Mouse (Mus musculus) CD8-positive naive resting alpha-beta T cell, adult 2 months (primary cell): ENCODE measurements at regions not wholly inside any gene's neighbourhood (a gene's known extent, or its start where the extent isn't known, plus 50 kb on each side); places are given as distances from the start of the nearest gene placed in this dataset.

Source experiments
- DNase-seq, 2 experiments: peaks; one replicate each; pipeline ENCODE4 v3.0.0; 2022; ENCODE audit warnings: low read depth in 2 of 2, low spot score in 2 of 2

DNA sequence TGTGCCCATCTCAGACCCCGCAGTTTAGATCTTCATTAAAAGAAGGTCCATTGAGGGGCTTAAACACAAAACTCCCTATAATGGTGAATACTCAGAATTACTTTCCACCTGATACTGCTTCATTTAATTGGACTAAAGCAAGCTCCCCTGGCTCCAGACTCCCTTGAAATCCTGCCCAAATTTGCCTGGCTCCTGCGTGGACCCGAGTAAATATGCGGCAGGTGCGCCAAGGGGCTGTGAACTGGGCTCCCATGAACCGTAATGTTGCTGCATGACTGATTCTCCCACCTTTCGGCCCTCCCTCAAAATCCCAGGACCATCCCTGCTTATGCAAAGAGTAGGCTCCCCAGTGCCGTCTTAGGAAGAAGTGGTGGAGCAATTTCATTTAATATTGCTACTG, 573.7 kb downstream of the Ccdc171 start:
- no peak for DNase-seq

DNA sequence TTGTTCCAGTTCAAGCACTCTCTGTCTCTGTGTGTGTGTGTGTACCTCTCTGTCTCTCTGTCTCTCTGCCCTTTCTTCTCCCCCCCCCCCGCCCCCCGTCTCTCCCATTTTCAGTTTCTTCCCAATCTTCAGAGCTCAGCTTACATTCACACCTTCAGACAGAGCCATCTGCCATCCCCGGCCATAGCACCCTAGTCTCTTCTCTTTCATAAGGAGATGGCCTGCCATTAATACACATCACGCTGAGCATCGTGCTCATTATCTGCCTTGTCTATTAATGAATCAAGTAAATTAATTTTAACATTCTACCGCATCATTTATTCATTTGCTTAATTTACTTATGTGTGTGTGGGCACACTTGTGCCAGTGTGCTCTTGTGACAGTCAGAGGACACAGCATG, 573.2 kb downstream of the Bnc2 start:
- DNase-seq: no peak

GRCm38 (mm10) chr4:84102736-84103135, 572.3 kb downstream of the Bnc2 start:
- no peak for DNase-seq

- DNase-seq: no peak
These were observed 566.5 kb downstream of the Bnc2 start for GRCm38 (mm10) chr4:84108592-84108991.

GRCm38 (mm10) chr4:84109771-84110503, 565.1 kb downstream of the Bnc2 start:
- no peak for DNase-seq

GRCm38 (mm10) chr4:84114162-84115040, 560.7 kb downstream of the Bnc2 start:
- no peak for DNase-seq

DNA sequence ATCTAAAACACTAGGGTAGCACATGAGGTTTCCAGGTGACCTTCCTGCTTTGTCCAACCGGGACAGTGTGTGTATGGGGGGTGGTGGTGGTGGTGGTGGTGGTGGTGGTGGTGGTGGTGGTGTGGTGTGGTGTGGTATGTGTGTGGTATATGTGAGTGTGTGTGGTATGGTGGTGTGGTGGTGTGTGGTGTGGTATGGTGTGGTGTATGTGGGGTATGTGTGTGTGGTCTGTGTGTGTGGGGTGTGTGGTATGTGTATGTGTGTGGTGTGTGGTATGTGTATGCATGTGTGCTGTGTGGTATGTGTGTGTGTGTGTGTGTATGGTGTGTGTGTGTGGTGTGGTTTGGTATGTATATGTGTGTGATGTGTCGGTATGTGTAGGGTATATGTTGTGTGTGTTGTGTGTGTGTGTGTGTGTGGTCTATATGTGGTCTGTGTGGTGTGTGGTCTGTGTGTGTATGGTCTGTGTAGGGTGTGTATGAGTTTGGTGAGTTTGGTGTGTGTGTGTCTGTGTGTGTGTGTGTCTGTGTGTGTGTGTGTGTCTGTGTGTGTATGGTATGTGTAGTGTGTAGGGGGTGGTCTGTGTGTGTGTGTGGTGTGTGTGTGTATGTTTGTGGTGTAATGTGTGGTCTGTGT, 556.7 kb downstream of the Bnc2 start:
- no peak for DNase-seq

- DNase-seq: no peak
These were observed 555.5 kb downstream of the Bnc2 start for GRCm38 (mm10) chr4:84119616-84120015.

DNA sequence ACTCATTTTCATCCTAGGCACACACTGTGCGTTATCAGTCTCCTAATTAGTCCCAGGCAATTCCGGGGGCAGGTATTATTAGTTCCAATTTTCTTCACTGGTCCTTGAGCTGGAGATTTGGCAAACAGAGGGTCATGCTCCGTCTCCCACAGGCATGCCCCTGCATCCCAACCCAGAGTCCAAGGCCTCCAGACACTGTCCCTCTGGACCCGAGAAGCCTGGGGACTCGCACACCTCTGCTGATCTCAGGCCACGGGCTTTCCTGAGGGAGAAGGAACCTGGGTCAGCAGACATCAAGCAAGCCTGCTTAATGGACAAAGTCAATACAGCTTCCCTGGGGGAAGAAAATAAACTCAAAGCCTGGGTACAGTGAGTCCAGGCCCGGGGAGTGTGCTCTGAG, 554.7 kb downstream of the Bnc2 start:
- no peak for DNase-seq

GRCm38 (mm10) chr4:84121442-84121841, 553.6 kb downstream of the Bnc2 start:
- no peak for DNase-seq

GRCm38 (mm10) chr4:84126400-84126799, 548.7 kb downstream of the Bnc2 start:
- no peak for DNase-seq

DNA sequence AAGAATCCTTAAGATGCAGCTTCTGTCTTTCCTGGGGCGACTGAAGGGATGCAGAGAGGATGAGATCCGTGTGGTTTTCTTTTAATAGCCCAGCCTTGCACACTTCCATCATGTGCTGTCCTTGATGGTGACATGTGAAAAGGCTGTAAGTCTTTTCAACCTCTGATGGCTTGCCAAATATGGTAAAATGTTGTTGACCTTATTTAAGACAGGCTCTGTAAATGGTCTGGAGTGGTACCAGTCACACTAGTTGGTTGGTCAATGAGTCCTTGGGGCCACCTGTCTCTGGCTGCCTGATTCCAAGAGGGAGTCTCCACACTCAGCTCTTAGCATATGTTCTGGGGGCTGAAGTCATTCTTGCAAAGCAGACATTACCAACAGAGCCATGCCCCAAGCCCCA, 547.7 kb downstream of the Bnc2 start:
- DNase-seq: no peak

DNA sequence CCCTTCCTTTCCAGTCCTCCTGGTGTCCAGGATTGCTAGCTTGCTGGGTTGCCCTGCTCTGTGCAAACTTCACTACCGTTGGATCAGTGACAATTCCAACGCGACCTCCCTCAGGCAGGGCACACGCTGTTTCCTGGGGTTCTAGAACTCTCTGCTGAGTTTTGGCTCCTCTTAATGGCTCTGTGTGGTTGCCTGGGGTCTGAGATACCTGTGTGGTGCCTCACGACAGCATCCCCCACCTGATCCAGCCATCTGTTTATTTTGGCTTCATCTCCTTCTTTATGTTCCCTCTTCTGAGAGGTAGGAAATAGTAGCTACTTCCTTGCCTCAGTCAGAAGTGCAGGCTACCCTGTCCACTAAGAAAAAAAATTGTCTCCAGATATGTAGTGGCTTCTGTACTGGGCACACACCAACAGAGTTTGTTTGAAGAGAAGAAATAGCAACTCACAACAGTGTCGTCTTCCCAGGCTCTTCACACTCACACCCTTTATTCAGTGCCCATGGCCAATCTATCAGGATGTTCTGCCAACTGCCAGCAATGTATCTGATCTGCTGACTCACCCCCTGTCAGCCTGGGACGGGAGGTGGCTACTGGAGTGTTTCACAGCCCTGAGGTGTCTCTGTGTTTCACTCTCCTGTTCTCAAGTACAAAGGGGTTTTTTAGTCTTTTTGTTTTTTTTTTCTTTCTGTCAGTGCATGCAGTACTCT, 544.1 kb downstream of the Bnc2 start:
- DNase-seq: no peak

DNA sequence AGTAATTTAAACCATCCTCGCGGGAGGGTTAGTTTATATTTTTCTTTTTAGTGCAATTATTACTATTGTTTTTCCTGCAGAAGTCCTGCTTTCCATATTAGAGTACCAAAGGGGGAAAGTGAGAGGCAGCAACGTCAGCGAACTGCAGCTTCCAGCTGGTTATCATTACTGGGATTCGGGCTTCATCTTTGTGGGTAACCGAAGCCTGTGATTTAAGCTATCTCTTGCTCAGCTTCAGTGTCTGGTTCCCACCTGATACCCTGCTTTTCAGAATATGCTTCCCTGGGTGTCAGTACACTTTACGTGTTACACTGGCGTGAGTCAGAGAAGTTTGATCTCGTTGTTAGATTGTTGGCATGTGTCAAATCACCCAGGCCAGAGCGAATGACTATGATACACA, 539.3 kb downstream of the Bnc2 start:
- DNase-seq: no peak

- no peak for DNase-seq
These were observed 537.7 kb downstream of the Bnc2 start for GRCm38 (mm10) chr4:84137171-84137919.

DNA sequence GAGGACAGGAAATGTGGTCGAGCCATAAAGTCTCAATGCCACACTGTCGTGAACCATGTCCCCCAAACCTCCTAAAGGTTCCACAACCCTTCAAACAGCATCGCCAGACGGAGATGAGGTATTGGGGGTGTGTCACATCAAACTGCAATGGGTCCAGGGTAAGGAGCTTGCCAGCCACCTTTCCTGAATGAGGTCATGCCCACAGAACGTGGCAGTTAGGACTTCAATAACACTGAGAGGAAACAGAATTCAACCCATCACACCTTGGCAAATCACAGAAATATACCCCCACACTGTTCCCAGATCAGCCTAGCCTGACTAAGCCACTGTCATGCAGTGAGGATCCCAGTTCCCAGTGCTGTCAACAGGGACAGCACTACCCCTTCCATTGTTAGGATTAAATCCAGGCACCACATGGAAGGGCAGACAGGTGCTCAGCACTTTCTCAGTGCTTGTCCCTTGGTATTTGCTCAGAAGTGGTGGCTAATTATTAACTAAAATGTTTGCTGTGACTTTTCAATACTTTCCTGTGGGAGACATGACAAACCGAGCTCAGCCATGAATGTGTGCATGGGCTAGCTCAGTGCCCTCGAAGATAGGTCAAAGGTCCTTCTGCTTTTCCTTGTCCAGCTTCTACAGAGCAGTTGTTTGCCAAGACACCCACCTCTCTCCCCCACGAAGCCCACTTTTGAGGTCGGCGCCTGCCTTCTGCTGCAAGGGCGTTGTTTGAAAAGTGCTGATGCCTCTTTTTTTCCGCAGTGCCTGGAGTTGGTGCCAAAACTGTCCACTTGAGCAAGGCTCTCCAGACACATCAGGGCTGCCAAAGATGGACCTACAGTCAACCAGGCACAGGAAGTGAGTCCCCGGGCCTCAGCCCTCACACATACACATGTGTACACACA, 525.7 kb downstream of the Bnc2 start:
- DNase-seq: no peak

GRCm38 (mm10) chr4:84150698-84151097, 524.4 kb downstream of the Bnc2 start:
- no peak for DNase-seq

DNA sequence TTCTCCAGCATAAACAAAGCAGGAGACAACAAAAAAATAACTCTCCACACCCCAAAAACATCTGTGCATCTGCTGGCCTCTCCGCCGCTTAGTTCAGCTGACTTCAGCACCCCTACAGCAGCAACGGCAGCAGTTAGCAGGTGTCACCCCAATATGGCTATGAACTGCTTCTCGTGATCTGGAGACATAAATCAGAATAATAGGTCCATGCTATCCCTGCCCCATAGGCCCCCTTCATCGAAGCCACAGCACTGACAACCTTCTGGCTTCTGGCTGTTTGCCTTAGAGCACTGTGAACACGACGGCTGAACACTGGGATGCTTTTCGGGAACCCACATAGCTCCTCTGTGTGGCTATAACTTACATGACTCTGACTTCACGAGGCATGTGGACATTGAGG, 523.8 kb downstream of the Bnc2 start:
- DNase-seq: no peak

- DNase-seq: no peak
These were observed 523.1 kb downstream of the Bnc2 start for GRCm38 (mm10) chr4:84151971-84152450.
